9 mouse cellular contexts compared by ENCODE assay signal in genomic region chr2:28916513-28916865, GRCm38 (mm10). TPM values are rescaled to one million over a fixed set of nuclear protein-coding genes. Genes with fewer than 3 reads are reported as not detected.
DNase-seq lines count a peak whose midpoint lies in the region; ATAC-seq and TF ChIP-seq lines count a peak whose summit lies in the region.
"Had no signal": no experiment of that assay in that cellular context is flagged by ENCODE, and none has a peak within 500 bp of the region (broad histone marks: within the 10 kb centered on the region; RNA-seq: fewer than 3 reads in every experiment).

Gene Barhl1, minus strand, starts transcription at chr2:28916668.

- H3K27ac ChIP-seq in heart, embryonic 10.5 days, result no peak within 1 kb of the TSS
- H3K27ac ChIP-seq in embryonic facial prominence, embryonic 13.5 days, result no peak within 1 kb of the TSS
- H3K27ac ChIP-seq in liver, postnatal 0 days (ENCODE audit: low read depth), result no peak within 1 kb of the TSS
- H3K27ac ChIP-seq: limb, embryonic 15.5 days had no signal

- H3K9me3 ChIP-seq in heart, embryonic 10.5 days, result no peaks in the 10 kb centered on the region
- H3K9me3 ChIP-seq in embryonic facial prominence, embryonic 13.5 days, result no peaks in the 10 kb centered on the region
- no peaks in the 10 kb centered on the region for H3K9me3 ChIP-seq in liver, postnatal 0 days (ENCODE audit: low read length)
- H3K9me3 ChIP-seq: limb, embryonic 15.5 days had no signal

- TF ChIP-seq CTCF in liver, postnatal 0 days (IDR thresholded peaks at IDR 0.05; ENCODE audit: low read depth), result no peak

- H3K4me2 ChIP-seq in embryonic facial prominence, embryonic 13.5 days, result peak within 1 kb of the TSS; percentile 36; the same call in 1 of the 2 replicates
- H3K4me2 ChIP-seq in liver, postnatal 0 days (ENCODE audit: low read depth, low read length), result no peak within 1 kb of the TSS

- ATAC-seq in embryonic facial prominence, embryonic 13.5 days (ENCODE audit: insufficient number of reproducible peaks, insufficient read depth, low FRiP score, low TSS enrichment, low read depth), result no peak
- ATAC-seq in liver, postnatal 0 days, result no peak
- no peak for ATAC-seq in erythroblast, adult 5-6 weeks (replicated peaks; ENCODE audit: low FRiP score, poor library complexity, severe bottlenecking)

- no peak for DNase-seq in heart, embryonic 10.5 days (ENCODE audit: low spot score)
- DNase-seq in heart, postnatal 36 days, result no peak
- peak; percentile 28 for DNase-seq in ES-CJ7 (ENCODE audit: low read depth, low spot score)
- no peak for DNase-seq in liver, postnatal 0 days
- DNase-seq in right cerebral cortex, postnatal 25 days, result no peak
- DNase-seq in urinary bladder, postnatal 25 days (ENCODE audit: low spot score), result no peak

- no peaks in the 10 kb centered on the region for H3K36me3 ChIP-seq in heart, embryonic 10.5 days
- no peaks in the 10 kb centered on the region for H3K36me3 ChIP-seq in embryonic facial prominence, embryonic 13.5 days
- H3K36me3 ChIP-seq in liver, postnatal 0 days (replicated peaks; ENCODE audit: insufficient read depth, low read length), result no peaks in the 10 kb centered on the region
- H3K36me3 ChIP-seq: limb, embryonic 15.5 days had no signal

- intact Hi-C loops in heart, postnatal 36 days (cut with DNase I), result loop anchor here (5.0 kb wide), 1 partner anchor 159 kb away; no protein-coding TSS in a partner anchor

- H3K27me3 ChIP-seq in heart, embryonic 10.5 days (ENCODE audit: insufficient read depth, poor library complexity, severe bottlenecking), result peaks cover 98% of the 10 kb centered on the region
- peaks cover 98% of the 10 kb centered on the region for H3K27me3 ChIP-seq in embryonic facial prominence, embryonic 13.5 days
- H3K27me3 ChIP-seq in liver, postnatal 0 days (ENCODE audit: insufficient read depth, low read length), result peaks cover 87% of the 10 kb centered on the region

- no peak within 1 kb of the TSS for H3K9ac ChIP-seq in embryonic facial prominence, embryonic 13.5 days
- H3K9ac ChIP-seq in liver, postnatal 0 days (replicated peaks), result no peak within 1 kb of the TSS
- H3K9ac ChIP-seq: limb, embryonic 15.5 days had no signal

- peak within 1 kb of the TSS; percentile 45 for H3K4me3 ChIP-seq in heart, embryonic 10.5 days
- peak within 1 kb of the TSS; percentile 25 for H3K4me3 ChIP-seq in embryonic facial prominence, embryonic 13.5 days
- peak within 1 kb of the TSS; percentile 29; the same call in 1 of the 2 replicates for H3K4me3 ChIP-seq in liver, postnatal 0 days (ENCODE audit: low read depth, low read length)

- H3K4me1 ChIP-seq in heart, embryonic 10.5 days, result peaks cover 14% of the 10 kb centered on the region
- peaks cover 9% of the 10 kb centered on the region for H3K4me1 ChIP-seq in embryonic facial prominence, embryonic 13.5 days
- H3K4me1 ChIP-seq in liver, postnatal 0 days (ENCODE audit: insufficient read depth), result peaks cover 4% of the 10 kb centered on the region

- TF ChIP-seq EP300 in liver, postnatal 0 days (IDR thresholded peaks at IDR 0.05; ENCODE audit: low read depth), result no peak

- WGBS in heart, embryonic 10.5 days, result 2% methylated on average over 18 of the region's 18 CpGs
- 2% methylated on average over 18 of the region's 18 CpGs for WGBS in embryonic facial prominence, embryonic 13.5 days
- 5% methylated on average over 18 of the region's 18 CpGs for WGBS in liver, postnatal 0 days (ENCODE audit: insufficient replicate concordance)

RNA-seq across cellular contexts. Expression of gene Barhl1, which starts in this region (rescaled TPM):
- polyA plus RNA-seq in heart, embryonic 10.5 days (2016; fragmentation: Nextera tagmentation; extraction: Ambion mirVana), result not detected in 2 replicates
- total RNA-seq in heart, postnatal 36 days (2021), result not detected
- polyA plus RNA-seq in embryonic facial prominence, embryonic 13.5 days (2015; fragmentation: Nextera tagmentation; extraction: Ambion mirVana), result 0.14 TPM in 1 of 2 replicates, not detected in the other
- polyA plus RNA-seq in liver, postnatal 0 days (2015; fragmentation: Nextera tagmentation; extraction: Ambion mirVana), result not detected in 2 replicates
- not detected in 2 replicates for total RNA-seq in erythroblast, adult 5-6 weeks (2015; ENCODE audit: low replicate concordance)
- total RNA-seq in erythroblast, adult 5-6 weeks (2017; ENCODE audit: low replicate concordance), result 0.17 TPM in 1 of 2 replicates, not detected in the other
